Mouse (Mus musculus) liver, adult 2 months (tissue): ENCODE data around the gene Ndufa10.

Experiments
- CTCF ChIP-seq: fragments of 200-500 bp; IDR thresholded peaks from 2 replicates; pipeline ENCODE4 v1.5.1; 2011; ENCODE audit warnings: low read depth, low read length, control low read depth
- POLR2A ChIP-seq: fragments of 200-500 bp; IDR thresholded peaks from 2 replicates; pipeline ENCODE4 v1.6.1; 2011; ENCODE audit warnings: low read length, control low read depth; ENCODE audit not compliant: insufficient read depth; ENCODE audit errors: extremely low read depth

DNA sequence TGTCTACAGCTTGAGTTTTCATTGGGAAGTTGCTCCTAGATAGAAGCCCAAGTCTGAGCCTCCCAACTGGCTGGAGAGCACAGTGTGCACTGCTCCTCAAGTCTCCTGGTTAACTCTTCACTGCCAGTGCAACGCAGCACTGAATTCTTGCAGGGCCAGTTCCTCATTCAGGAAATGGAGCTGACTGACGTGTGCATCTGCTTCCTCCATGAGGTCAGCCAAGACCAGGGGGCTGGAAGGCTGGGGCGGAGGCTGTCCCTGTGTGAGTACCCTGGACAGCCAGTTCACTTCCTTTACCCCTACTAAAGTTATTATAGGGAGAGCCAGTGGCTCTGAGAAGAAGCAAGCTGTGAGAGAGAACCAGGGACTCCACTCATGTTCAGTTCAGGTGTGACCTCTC, 79.4 kb downstream of the Ndufa10 start:
- TF ChIP-seq POLR2A = no peak
- no peak for TF ChIP-seq CTCF
